ENCODE assay signal across 12 mouse cellular contexts in genomic region chr1:114287349-114287748, GRCm38 (mm10).
"Had no signal": no experiment of that assay in that cellular context is flagged by ENCODE, and none has a peak within 500 bp of the region (broad histone marks: within the 10 kb centered on the region; RNA-seq: fewer than 3 reads in every experiment).

No protein-coding gene starts in this region.

- H3K27ac ChIP-seq: hindbrain, embryonic 15.5 days; left cerebral cortex, adult 2 months; limb, embryonic 15.5 days; liver, embryonic 12.5 days; midbrain, embryonic 10.5 days; neural tube, embryonic 12.5 days had no signal

- H3K27me3 ChIP-seq: hindbrain, embryonic 15.5 days; limb, embryonic 15.5 days; liver, embryonic 12.5 days; neural tube, embryonic 12.5 days had no signal

- H3K9ac ChIP-seq: hindbrain, embryonic 15.5 days; limb, embryonic 15.5 days; liver, embryonic 12.5 days; lung, embryonic 14.5 days; neural tube, embryonic 12.5 days had no signal

- H3K36me3 ChIP-seq: hindbrain, embryonic 15.5 days; limb, embryonic 15.5 days; liver, embryonic 12.5 days; midbrain, embryonic 10.5 days; neural tube, embryonic 12.5 days had no signal

- H3K4me3 ChIP-seq: hindbrain, embryonic 15.5 days; left cerebral cortex, adult 2 months; limb, embryonic 15.5 days; liver, embryonic 12.5 days; midbrain, embryonic 10.5 days; neural tube, embryonic 12.5 days had no signal

- ATAC-seq: liver, embryonic 12.5 days had no signal

- H3K4me2 ChIP-seq: hindbrain, embryonic 15.5 days; limb, embryonic 15.5 days; liver, embryonic 12.5 days; lung, embryonic 14.5 days; neural tube, embryonic 12.5 days had no signal

- H3K4me1 ChIP-seq: hindbrain, embryonic 15.5 days; limb, embryonic 15.5 days; liver, embryonic 12.5 days; midbrain, embryonic 10.5 days; neural tube, embryonic 12.5 days had no signal

- DNase-seq: lung, embryonic 14.5 days; lung, postnatal 10 days; lung, postnatal 4 days; midbrain, embryonic 14.5 days; retina, postnatal 1 day; thymus, postnatal 4 days had no signal

- H3K9me3 ChIP-seq: hindbrain, embryonic 15.5 days; limb, embryonic 15.5 days; liver, embryonic 12.5 days; midbrain, embryonic 10.5 days; neural tube, embryonic 12.5 days had no signal
